ENCODE assay signal across 27 mouse cellular contexts in the genomic region with DNA sequence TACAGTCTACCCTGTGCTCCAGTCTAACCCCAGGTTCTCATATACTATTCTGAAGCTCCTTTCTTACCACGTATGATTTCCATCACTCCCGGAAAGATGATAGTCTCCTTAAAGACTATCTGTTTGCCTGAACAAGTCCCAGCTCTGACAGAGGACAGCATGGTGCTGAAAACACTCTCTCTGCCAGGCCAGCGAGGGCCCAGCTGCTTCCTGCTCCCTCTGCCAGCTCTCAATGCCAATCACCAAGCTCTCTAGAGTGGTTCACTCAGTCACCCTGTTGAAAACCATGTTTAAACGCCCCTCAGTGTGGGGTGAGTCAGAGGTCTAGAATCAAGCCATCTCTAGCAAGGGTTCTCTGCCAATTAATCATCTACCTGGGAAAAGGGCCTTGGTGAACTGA. TPM values are rescaled to one million over a fixed set of nuclear protein-coding genes. Genes with fewer than 3 reads are reported as not detected.
DNase-seq lines count a peak whose midpoint lies in the region; ATAC-seq and TF ChIP-seq lines count a peak whose summit lies in the region.
"Had no signal": no experiment of that assay in that cellular context is flagged by ENCODE, and none has a peak within 500 bp of the region (broad histone marks: within the 10 kb centered on the region; RNA-seq: fewer than 3 reads in every experiment).

No protein-coding gene starts in this region.

- no peak overlapping the region for H3K9ac ChIP-seq in hindbrain, embryonic 15.5 days
- H3K9ac ChIP-seq in hindbrain, embryonic 14.5 days = no peak overlapping the region
- H3K9ac ChIP-seq in midbrain, postnatal 0 days (replicated peaks; ENCODE audit: low read length, poor library complexity, severe bottlenecking) = no peak overlapping the region
- no peak overlapping the region for H3K9ac ChIP-seq in midbrain, embryonic 11.5 days (ENCODE audit: low read length)
- H3K9ac ChIP-seq: embryonic facial prominence, embryonic 12.5 days; heart, embryonic 12.5 days; limb, embryonic 13.5 days; midbrain, embryonic 12.5 days; neural tube, embryonic 13.5 days had no signal

- ATAC-seq in hindbrain, embryonic 15.5 days (ENCODE audit: low FRiP score, low read depth) = 0 out of 2 replicates have a peak, but pooled peaks have one; percentile 20
- no peak for ATAC-seq in hindbrain, embryonic 14.5 days (ENCODE audit: low FRiP score)
- no peak for ATAC-seq in midbrain, postnatal 0 days (ENCODE audit: low FRiP score)
- no peak for ATAC-seq in midbrain, embryonic 11.5 days (ENCODE audit: low FRiP score)
- ATAC-seq: intestine, postnatal 0 days; Patski had no signal

- H3K36me3 ChIP-seq in hindbrain, embryonic 15.5 days = no peaks in the 10 kb centered on the region
- no peaks in the 10 kb centered on the region for H3K36me3 ChIP-seq in hindbrain, embryonic 14.5 days (replicated peaks; ENCODE audit: control insufficient read depth, insufficient read depth)
- no peaks in the 10 kb centered on the region for H3K36me3 ChIP-seq in midbrain, postnatal 0 days (ENCODE audit: insufficient read depth, low read length)
- H3K36me3 ChIP-seq in midbrain, embryonic 11.5 days (ENCODE audit: control insufficient read depth, insufficient read depth, low read length) = no peaks in the 10 kb centered on the region
- H3K36me3 ChIP-seq: embryonic facial prominence, embryonic 12.5 days; heart, embryonic 12.5 days; limb, embryonic 13.5 days; midbrain, embryonic 12.5 days; neural tube, embryonic 13.5 days had no signal

- no peak overlapping the region for H3K27ac ChIP-seq in hindbrain, embryonic 15.5 days (replicated peaks)
- no peak overlapping the region for H3K27ac ChIP-seq in hindbrain, embryonic 14.5 days
- no peak overlapping the region for H3K27ac ChIP-seq in midbrain, postnatal 0 days (ENCODE audit: low read depth, low read length)
- no peak overlapping the region for H3K27ac ChIP-seq in midbrain, embryonic 11.5 days (ENCODE audit: low read depth, low read length)
- H3K27ac ChIP-seq: embryonic facial prominence, embryonic 12.5 days; heart, adult 2 months; limb, embryonic 13.5 days; midbrain, embryonic 12.5 days; neural tube, embryonic 13.5 days had no signal

- WGBS in hindbrain, embryonic 15.5 days = 70% methylated on average over 4 of the region's 4 CpGs
- WGBS in hindbrain, embryonic 14.5 days = 66% methylated on average over 4 of the region's 4 CpGs
- WGBS in midbrain, postnatal 0 days = 74% methylated on average over 4 of the region's 4 CpGs
- WGBS in midbrain, embryonic 11.5 days = 84% methylated on average over 4 of the region's 4 CpGs

- H3K4me2 ChIP-seq in hindbrain, embryonic 15.5 days = no peak overlapping the region
- no peak overlapping the region for H3K4me2 ChIP-seq in hindbrain, embryonic 14.5 days (replicated peaks)
- no peak overlapping the region for H3K4me2 ChIP-seq in midbrain, postnatal 0 days (ENCODE audit: low read depth, low read length, poor library complexity, severe bottlenecking)
- H3K4me2 ChIP-seq in midbrain, embryonic 11.5 days = no peak overlapping the region
- H3K4me2 ChIP-seq: embryonic facial prominence, embryonic 12.5 days; heart, embryonic 12.5 days; liver, embryonic 11.5 days; midbrain, embryonic 12.5 days; neural tube, embryonic 13.5 days had no signal

- no peak for TF ChIP-seq CTCF in midbrain, postnatal 0 days (IDR thresholded peaks at IDR 0.05)

- peaks cover 16% of the 10 kb centered on the region for H3K4me1 ChIP-seq in hindbrain, embryonic 15.5 days (replicated peaks)
- peaks cover 18% of the 10 kb centered on the region for H3K4me1 ChIP-seq in hindbrain, embryonic 14.5 days (replicated peaks; ENCODE audit: control insufficient read depth, insufficient read depth, low read length)
- peaks cover 3% of the 10 kb centered on the region; the same call in 1 of the 2 replicates for H3K4me1 ChIP-seq in midbrain, postnatal 0 days (ENCODE audit: insufficient read depth, low read length)
- H3K4me1 ChIP-seq in midbrain, embryonic 11.5 days (ENCODE audit: control insufficient read depth, insufficient read depth, low read length) = no peaks in the 10 kb centered on the region
- H3K4me1 ChIP-seq: heart, embryonic 12.5 days had no signal

- peak; percentile 64 to 66 for DNase-seq in cerebellum, postnatal 14 days
- no peak for DNase-seq in cerebellum, adult 9-11 months
- DNase-seq in hindbrain, embryonic 14.5 days (ENCODE audit: low spot score) = no peak
- DNase-seq in layer of hippocampus, postnatal 14 days (ENCODE audit: low spot score in 2 of 2) = peak; percentile 55 to 70
- no peak for DNase-seq in layer of hippocampus, adult 11-12 months (ENCODE audit: low spot score)
- peak; percentile 53 for DNase-seq in midbrain, postnatal 0 days (ENCODE audit: low spot score)
- no peak for DNase-seq in midbrain, embryonic 11.5 days (ENCODE audit: low spot score, missing footprints)
- DNase-seq: adrenal gland, postnatal 10 days; cerebellum, adult 18-20 months; embryo, embryonic 11 days; heart, adult 2 months; heart, postnatal 4 days; kidney, adult 9 months; kidney, postnatal 10 days; lung, postnatal 14 days; thymus, adult 2 months; thymus, postnatal 36 days had no signal

- no peaks in the 10 kb centered on the region for H3K27me3 ChIP-seq in hindbrain, embryonic 15.5 days
- H3K27me3 ChIP-seq in hindbrain, embryonic 14.5 days (ENCODE audit: control insufficient read depth, insufficient read depth, low read length) = no peaks in the 10 kb centered on the region
- H3K27me3 ChIP-seq in midbrain, postnatal 0 days (ENCODE audit: insufficient read depth, low read length) = no peaks in the 10 kb centered on the region
- H3K27me3 ChIP-seq in midbrain, embryonic 11.5 days (ENCODE audit: control insufficient read depth, insufficient read depth, low read length) = no peaks in the 10 kb centered on the region
- H3K27me3 ChIP-seq: Patski had no signal

- no peaks in the 10 kb centered on the region for H3K9me3 ChIP-seq in hindbrain, embryonic 15.5 days
- no peaks in the 10 kb centered on the region for H3K9me3 ChIP-seq in hindbrain, embryonic 14.5 days (ENCODE audit: control insufficient read depth, low read length)
- H3K9me3 ChIP-seq in midbrain, postnatal 0 days (ENCODE audit: low read length) = no peaks in the 10 kb centered on the region
- no peaks in the 10 kb centered on the region for H3K9me3 ChIP-seq in midbrain, embryonic 11.5 days (ENCODE audit: control insufficient read depth, low read length)
- H3K9me3 ChIP-seq: embryonic facial prominence, embryonic 12.5 days; heart, embryonic 12.5 days; limb, embryonic 13.5 days; midbrain, embryonic 12.5 days; neural tube, embryonic 13.5 days had no signal

- no peak overlapping the region for H3K4me3 ChIP-seq in hindbrain, embryonic 15.5 days
- no peak overlapping the region for H3K4me3 ChIP-seq in hindbrain, embryonic 14.5 days (replicated peaks; ENCODE audit: low read length)
- H3K4me3 ChIP-seq in midbrain, postnatal 0 days (ENCODE audit: low read depth, low read length) = no peak overlapping the region
- H3K4me3 ChIP-seq in midbrain, embryonic 11.5 days (ENCODE audit: low read depth, low read length) = no peak overlapping the region
- H3K4me3 ChIP-seq: embryonic facial prominence, embryonic 12.5 days; heart, adult 2 months; heart, embryonic 12.5 days; limb, embryonic 13.5 days; midbrain, embryonic 12.5 days; neural tube, embryonic 13.5 days had no signal

RNA-seq across cellular contexts. Expression of a gene that starts 35.0 kb away (rescaled TPM):
- polyA plus RNA-seq in hindbrain, embryonic 15.5 days (2015; fragmentation: Nextera tagmentation; extraction: Ambion mirVana) = 0.25 and 0.28 TPM in 2 replicates
- polyA plus RNA-seq in hindbrain, embryonic 14.5 days (2014; fragmentation: Nextera tagmentation; extraction: Ambion mirVana) = 0.18 and 0.25 TPM in 2 replicates
- under 1 TPM; 0.16 to 0.26 TPM for total RNA-seq in layer of hippocampus, postnatal 14 days (2021)
- 0.11 TPM in 1 of 2 replicates, not detected in the other for total RNA-seq in midbrain, postnatal 0 days (2014; rRNA removed)
- 0.07 and 0.20 TPM in 2 replicates for polyA plus RNA-seq in midbrain, postnatal 0 days (2015; fragmentation: Nextera tagmentation; extraction: Ambion mirVana)
- polyA plus RNA-seq in midbrain, embryonic 11.5 days (2014; fragmentation: Nextera tagmentation; extraction: Ambion mirVana) = 0.18 and 0.39 TPM in 2 replicates
- total RNA-seq: megakaryocyte, adult 5-6 weeks had no signal
- polyA plus RNA-seq: Patski had no signal

Comparison
In these comparisons a context has a peak if more than half of its experiments do, and no peak if none do; other contexts are left out.
1. DNase-seq: peak in cerebellum, postnatal 14 days (2 of 2), layer of hippocampus, postnatal 14 days (2 of 2) and midbrain, postnatal 0 days (single experiment); none in cerebellum, adult 9-11 months (single experiment), hindbrain, embryonic 14.5 days (single experiment), layer of hippocampus, adult 11-12 months (single experiment) and midbrain, embryonic 11.5 days (single experiment).